Mouse (Mus musculus): Measurements from ENCODE around the gene Nceh1.

The Nceh1 gene

GRCm38 (mm10) chr3:27182733-27183600, at the start of gene Nceh1:
Gene Nceh1 (plus strand): TSS chr3:27182965.
- DNase-seq = peak; percentile 100

- DNase-seq = no peak
Observed at GRCm38 (mm10) chr3:27140101-27140500, 42.7 kb upstream of the Nceh1 start.

- DNase-seq = no peak
Observed at GRCm38 (mm10) chr3:27143570-27143969, 39.2 kb upstream of the Nceh1 start.

GRCm38 (mm10) chr3:27145733-27146132, 37.0 kb upstream of the Nceh1 start:
- no peak for DNase-seq

DNA sequence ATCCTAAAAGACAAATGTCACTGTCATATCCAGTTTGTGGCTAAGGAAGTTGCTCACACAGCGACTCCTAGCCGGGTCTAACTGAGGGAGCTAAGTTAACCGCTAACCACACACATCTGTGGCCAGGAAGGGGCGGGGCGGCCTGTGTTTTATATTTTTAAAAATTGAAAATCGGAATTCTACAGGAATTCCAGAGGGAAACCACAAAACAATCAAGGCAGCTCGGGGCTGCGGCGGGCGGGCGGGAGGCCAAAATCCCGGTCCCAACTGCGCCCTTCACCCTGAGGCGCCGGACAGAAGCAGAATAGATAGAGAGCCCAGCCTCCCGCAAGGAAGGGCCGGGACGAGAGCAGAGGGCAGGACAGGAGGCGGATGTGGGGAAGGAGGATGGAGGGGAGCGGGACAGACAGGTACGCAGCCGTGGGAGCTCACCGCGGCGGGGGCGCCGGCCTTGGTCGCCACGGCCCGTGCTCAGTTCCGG, 29.5 kb upstream of the Nceh1 start:
- no peak for DNase-seq

DNA sequence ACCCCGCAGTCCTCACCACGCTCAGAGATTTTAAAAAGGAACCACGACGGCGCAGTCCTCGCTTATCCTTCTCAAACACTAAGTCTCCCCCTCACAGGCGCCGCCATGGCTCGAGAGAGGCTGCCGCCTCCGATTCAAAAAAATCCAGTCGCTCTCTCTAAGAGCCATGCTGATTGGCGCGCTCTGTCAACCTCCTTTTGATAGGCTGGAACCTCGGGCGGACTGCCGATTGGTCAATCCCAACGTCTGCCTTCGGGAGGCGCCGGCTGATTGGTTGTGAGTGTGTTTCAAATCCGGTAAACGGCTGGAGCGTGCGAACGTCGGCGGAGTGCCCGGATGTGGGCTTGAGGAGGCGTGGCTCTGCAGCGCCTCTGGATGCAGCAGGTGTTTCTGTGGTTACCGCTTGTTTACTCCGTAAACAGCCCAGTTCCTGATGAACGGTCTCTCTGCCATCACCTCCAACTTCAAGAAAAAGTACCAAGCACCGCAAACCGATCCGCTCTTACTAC, 29.0 kb upstream of the Nceh1 start, which contains the start of gene Ect2:
Ect2 (minus strand) TSS at position 178 of the 509 bp plus-strand sequence.
- DNase-seq = peak; percentile 100

DNA sequence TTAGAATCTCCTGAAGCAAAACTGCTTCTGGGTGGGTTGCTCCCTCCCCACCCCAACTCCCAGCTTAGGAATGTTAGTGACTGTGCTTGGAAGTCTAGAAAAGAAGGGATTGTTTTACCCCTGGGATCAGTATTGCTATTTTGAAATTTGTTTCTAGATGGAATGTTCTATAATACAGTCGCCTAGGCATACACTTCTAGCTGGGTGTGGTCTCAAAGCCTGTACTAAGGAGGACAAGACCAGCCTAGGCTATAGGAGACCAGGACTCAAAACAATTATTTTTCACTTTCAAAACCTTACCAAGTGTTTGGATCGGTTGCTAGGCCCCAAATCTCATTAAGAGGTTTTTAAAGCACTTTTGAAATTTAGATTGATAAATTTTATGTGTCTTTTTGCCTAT, 28.5 kb upstream of the Nceh1 start:
- no peak for DNase-seq

- peak; percentile 88 for DNase-seq
Observed at GRCm38 (mm10) chr3:27155051-27155855, 27.5 kb upstream of the Nceh1 start.

- peak; percentile 74 for DNase-seq
Observed at GRCm38 (mm10) chr3:27155856-27156593, 26.7 kb upstream of the Nceh1 start.

DNA sequence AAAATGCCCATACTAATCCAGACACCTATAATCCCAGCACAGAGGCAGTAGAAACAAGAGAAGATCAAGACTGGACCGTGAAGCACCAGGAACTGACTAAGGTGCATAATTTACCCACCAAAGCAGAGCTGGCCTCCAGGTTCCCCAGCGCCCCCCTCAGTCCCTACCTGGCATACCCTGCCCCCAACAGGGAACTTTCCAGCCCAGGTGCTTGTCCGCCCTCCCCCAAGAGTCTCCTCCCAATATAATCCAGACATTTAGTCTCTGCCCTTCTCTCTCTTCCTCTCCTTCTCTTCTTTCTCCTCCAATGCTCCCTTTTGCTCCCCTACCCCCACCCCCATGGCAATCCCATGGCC, 26.2 kb upstream of the Nceh1 start:
- no peak for DNase-seq

GRCm38 (mm10) chr3:27158910-27159309, 23.9 kb upstream of the Nceh1 start:
- peak; percentile 61 for DNase-seq

- peak; percentile 63 for DNase-seq
Observed at GRCm38 (mm10) chr3:27161645-27162409, 20.9 kb upstream of the Nceh1 start.

GRCm38 (mm10) chr3:27162410-27162804, 20.4 kb upstream of the Nceh1 start:
- DNase-seq = no peak

DNA sequence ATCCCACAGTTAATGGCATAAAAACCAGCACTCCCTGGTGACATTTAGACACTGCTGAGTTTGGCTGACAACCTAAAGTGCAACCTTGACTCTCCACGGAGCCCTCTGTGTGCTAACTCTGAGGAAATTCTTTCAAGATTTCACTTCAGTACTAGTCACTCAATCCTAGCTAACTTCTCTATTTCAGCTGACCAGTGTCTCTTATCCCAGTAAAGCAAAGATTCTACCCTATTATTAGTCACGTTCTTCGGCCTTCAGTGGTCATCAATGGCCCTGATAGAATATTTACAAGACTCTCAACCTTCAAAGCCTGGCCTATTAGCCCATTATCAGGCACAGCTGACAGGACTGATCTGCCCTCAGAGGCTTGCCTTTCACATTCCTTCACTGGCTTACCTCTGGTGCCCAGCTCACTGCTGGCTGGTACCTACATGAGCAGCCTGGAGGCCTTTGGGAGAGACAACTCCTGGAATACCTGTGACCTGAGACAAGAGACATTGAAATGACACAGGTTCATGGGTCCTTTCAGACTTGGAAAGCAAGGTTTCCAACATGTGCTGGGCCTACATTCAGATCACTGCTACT, 17.2 kb upstream of the Nceh1 start:
- peak; percentile 70 for DNase-seq

DNA sequence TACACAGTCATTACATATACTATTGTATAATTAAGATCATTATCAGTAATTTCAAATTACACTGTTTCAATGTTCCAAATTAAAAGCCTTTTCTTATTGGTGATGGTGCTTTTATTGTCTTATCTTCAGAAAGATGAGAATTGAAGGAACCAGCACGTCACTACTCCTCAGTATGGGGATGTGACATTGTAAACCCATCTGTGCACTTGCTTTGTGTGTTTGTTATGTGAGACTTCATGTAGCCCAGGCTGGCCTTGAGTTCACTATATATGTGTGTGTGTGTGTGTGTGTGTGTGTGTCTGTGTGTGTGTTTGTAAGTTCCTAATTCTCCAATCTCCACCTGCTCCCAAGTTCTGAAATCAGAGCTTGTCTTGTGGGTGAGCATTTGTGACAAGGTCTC, 12.5 kb upstream of the Nceh1 start:
- no peak for DNase-seq

GRCm38 (mm10) chr3:27179711-27180110, 3.1 kb upstream of the Nceh1 start:
- DNase-seq = peak; percentile 83

- peak; percentile 91 for DNase-seq
Observed at GRCm38 (mm10) chr3:27183601-27184175, 923 bp downstream of the Nceh1 start.

GRCm38 (mm10) chr3:27188386-27188785, 5.6 kb downstream of the Nceh1 start:
- no peak for DNase-seq

DNA sequence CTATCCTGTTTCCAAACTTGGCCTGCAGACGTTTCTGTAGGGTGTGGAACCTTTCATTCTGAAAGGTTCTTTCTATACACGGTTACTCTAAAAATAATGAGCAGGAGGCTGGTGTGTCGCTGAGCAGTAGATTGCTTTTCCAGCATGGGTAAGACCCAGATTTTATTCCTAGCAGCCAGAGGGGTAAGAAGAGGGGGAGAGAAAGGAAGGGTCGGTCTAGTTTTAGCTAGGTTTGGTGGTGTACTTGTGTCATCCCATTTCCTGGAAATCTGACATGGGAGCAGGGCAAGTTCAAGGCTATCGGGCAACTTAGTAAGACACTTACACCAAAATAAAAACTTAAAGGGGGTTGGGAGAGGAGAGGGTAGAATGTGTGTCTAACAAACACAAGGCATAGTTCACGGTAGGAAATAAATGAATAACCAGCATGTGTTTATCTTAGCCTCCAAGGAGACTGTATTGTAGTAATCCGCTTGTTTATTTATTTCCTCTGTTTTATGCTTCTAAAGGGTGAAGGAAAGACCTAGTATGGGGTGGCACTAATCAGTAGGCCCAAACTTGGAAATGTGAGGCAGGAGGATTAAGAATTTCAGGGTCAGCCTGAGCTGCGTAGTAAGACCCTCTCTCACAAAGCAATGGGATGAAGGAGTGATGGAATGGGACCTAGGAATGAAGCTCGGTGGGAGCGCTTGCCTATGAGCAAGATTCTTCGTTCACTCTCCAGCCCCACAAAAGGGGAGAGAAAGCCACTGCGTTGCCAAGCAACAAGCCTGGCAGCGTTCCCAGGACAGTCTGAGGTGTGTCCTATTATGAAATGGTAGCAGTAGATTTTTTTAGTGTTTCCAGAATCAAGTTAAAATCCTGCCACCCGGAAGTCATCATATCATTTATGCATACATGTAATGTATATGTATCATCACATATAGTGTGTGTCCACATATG, 6.8 kb downstream of the Nceh1 start:
- DNase-seq = peak; percentile 97

DNA sequence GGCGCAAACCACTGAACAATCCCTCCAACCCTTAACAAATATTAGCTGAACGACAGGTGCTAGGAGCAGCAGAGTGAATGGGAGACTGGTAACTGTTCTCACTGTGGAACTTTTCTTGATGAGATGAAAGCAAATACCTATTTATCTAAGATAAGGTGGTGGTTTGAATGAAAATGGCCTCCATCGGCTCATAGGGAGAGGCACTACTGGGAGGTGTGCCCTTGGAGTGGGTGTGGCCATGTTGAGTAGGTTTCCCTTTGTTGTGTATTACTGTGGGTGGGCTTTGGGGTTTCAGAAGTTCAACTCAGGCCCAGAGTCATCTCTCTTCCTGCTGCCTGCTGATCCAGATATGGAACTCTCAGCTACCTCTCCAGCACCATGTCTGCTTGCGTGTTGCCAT, 8.1 kb downstream of the Nceh1 start:
- DNase-seq = no peak

Measured in heart, adult 11 months (tissue).